Mouse (Mus musculus): Measurements from ENCODE around the gene Ltb4r2. TPM values are rescaled to one million over a fixed set of nuclear protein-coding genes. Genes with fewer than 3 reads are reported as not detected.

The Ltb4r2 gene
- polyA plus RNA-seq, 1 experiment from 2014 or later, result not detected

DNA sequence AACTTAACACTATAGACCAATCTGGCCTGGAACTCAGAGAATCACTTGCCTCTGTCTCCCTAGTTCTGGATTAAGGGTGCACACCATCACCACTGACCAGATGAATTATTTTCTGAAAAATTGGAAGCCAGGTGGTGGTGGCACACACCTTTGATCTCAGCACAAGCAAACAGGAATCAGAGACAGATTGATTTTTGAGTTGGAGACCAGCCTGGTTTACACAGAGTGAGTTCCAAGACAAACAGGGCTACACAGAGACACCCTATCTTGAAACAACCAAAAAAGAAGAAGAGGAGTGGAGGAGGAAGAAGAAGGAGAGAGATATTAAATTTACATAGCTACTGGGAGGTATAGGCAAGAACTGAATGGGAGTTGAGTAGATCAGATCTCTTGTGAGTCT is 35.0 kb upstream of the Ltb4r2 start:
- H3K4me3 ChIP-seq (ENCODE audit: inconsistent target), result no peak overlapping the region
- H3K79me2 ChIP-seq (ENCODE audit: inconsistent target), result no peaks in the 10 kb centered on the region
- no peaks in the 10 kb centered on the region for H3K36me3 ChIP-seq (ENCODE audit: inconsistent target)
- no peak overlapping the region for H3K27ac ChIP-seq

DNA sequence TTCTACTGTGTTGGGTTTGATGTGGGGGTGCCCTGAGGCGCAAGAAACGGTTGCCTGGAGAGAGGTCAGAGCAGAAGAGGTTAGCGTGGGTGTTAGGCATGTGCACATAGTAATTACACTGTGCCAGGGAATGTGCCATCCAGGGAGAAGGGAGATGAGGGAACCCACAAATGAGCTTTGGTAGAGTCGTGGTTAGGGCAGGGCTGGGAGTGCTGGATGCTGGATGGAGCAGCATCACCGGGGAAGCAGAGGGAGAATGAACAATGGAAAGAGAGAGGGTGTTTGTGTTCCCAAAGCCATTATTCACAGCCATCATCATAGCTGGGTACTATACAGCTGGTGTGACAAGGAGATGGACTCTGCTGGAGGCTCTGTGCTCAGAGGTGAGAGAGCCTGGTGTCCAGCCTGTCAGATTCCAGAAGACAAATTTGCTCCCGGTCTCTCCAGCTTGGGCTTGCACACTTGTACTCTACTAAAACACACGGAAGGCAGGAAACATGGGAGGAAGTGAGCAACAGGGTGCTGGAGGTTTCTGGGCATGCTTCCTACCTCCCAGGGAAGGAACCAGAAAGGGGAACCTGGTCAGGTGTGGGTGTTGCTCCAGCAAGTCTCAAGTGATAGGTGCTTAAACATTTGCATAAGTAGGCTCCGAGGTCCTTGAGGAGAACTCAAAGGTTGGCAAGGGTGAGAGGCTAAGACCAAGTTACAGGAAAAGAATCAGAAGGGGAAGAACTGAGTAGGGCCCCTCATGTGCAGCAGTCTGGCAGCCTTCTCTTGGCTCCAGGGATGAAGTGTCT is 33.1 kb upstream of the Ltb4r2 start:
- no peaks in the 10 kb centered on the region for H3K79me2 ChIP-seq (ENCODE audit: inconsistent target)
- H3K27ac ChIP-seq, result no peak overlapping the region
- H3K36me3 ChIP-seq (ENCODE audit: inconsistent target), result no peaks in the 10 kb centered on the region
- no peak overlapping the region for H3K4me3 ChIP-seq (ENCODE audit: inconsistent target)
- 57% methylated on average over 8 of the region's 8 CpGs for WGBS (ENCODE audit: missing documents)

GRCm38 (mm10) chr14:55730116-55730515 is 31.1 kb upstream of the Ltb4r2 start:
- H3K4me3 ChIP-seq (ENCODE audit: inconsistent target), result no peak overlapping the region
- no peaks in the 10 kb centered on the region for H3K79me2 ChIP-seq (ENCODE audit: inconsistent target)
- H3K36me3 ChIP-seq (ENCODE audit: inconsistent target), result no peaks in the 10 kb centered on the region
- H3K27ac ChIP-seq, result no peak overlapping the region
- WGBS (ENCODE audit: missing documents), result 84% methylated on average over 7 of the region's 7 CpGs

DNA sequence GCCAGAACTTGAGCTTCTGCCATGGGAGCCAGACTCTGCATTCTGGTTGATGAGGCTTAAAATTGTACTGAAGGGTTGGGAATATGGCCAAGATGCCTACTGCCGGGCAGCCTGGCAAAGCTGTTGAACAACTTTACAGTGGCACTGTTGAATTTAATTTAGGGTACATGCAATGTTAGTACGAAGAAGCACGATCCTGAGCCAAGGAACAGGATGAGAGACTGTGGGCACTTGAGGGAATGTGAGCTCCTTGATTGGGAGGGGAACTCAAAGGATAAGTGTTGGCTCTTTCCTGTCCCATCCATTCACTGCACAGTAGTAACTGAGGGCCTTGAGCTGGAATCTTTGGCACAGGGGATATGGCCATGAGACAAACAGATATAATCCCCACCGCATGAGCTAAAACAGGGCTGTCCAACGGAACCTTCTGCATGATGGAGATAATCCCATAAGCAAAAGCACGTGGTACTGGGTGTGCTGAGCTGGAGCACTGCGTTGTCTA is 30.6 kb upstream of the Ltb4r2 start:
- Histone ChIP-seq H3K79me2 (ENCODE audit: inconsistent target) (no peaks in the 10 kb centered on the region), H3K27ac (no peak overlapping the region), H3K4me3 (ENCODE audit: inconsistent target) (no peak overlapping the region), H3K36me3 (ENCODE audit: inconsistent target) (no peaks in the 10 kb centered on the region)
- 92% methylated on average over 7 of the region's 7 CpGs for WGBS (ENCODE audit: missing documents)

GRCm38 (mm10) chr14:55733889-55734288 is 27.3 kb upstream of the Ltb4r2 start:
- no peak overlapping the region for H3K4me3 ChIP-seq (ENCODE audit: inconsistent target)
- peaks cover 6% of the 10 kb centered on the region for H3K36me3 ChIP-seq (ENCODE audit: inconsistent target)
- 86% methylated on average over 9 of the region's 10 CpGs for WGBS (ENCODE audit: missing documents)
- no peaks in the 10 kb centered on the region for H3K79me2 ChIP-seq (ENCODE audit: inconsistent target)
- no peak overlapping the region for H3K27ac ChIP-seq

DNA sequence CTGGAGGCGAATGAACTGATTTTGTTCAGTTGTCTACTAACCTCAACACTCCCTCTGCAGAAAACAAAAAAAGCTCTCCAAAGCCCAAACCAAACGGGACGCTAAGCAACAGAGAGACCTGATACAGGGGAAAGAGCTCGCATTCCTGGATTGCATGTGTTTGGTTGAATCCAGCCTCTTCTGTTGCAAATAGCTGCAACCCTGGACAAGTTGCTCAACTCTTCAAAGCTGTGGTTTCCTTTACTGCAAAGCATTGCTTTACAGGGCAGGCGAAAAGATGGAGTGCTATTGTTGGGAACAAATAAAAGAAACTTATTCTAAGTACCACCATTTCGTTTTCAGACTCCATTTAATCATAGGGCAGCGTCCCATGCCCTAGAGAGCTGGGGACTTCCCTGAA is 26.4 kb upstream of the Ltb4r2 start:
- H3K36me3 ChIP-seq (ENCODE audit: inconsistent target), result peaks cover 16% of the 10 kb centered on the region
- H3K27ac ChIP-seq, result peak overlapping the region; percentile 47; the same call in 1 of the 2 replicates
- H3K4me3 ChIP-seq (ENCODE audit: inconsistent target), result no peak overlapping the region
- 51% methylated on average over 7 of the region's 7 CpGs for WGBS (ENCODE audit: missing documents)
- H3K79me2 ChIP-seq (ENCODE audit: inconsistent target), result no peaks in the 10 kb centered on the region

DNA sequence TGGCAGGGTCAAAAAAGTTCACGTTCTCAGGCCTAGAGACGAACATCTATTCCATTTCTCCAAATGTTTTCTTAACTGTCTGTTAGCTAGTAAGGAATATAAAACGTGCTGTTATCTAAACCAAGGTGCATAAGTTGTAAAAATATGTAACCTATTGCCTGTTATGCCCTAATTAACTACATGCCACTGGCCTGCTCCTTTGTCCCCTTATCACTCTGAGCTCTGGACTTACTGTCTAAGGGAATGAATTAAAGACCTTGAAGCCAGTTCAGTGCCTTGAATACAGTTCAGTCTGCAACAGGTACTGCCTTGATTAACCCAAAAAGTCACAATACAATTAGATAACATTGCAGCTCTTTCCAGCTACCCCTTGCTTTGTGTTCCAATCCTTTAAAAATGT is 25.9 kb upstream of the Ltb4r2 start:
- Histone ChIP-seq H3K36me3 (ENCODE audit: inconsistent target) (peaks cover 21% of the 10 kb centered on the region), H3K4me3 (ENCODE audit: inconsistent target) (no peak overlapping the region), H3K27ac (peak overlapping the region; percentile 47), H3K79me2 (ENCODE audit: inconsistent target) (no peaks in the 10 kb centered on the region)
- 81% methylated on average over 3 of the region's 3 CpGs for WGBS (ENCODE audit: missing documents)

DNA sequence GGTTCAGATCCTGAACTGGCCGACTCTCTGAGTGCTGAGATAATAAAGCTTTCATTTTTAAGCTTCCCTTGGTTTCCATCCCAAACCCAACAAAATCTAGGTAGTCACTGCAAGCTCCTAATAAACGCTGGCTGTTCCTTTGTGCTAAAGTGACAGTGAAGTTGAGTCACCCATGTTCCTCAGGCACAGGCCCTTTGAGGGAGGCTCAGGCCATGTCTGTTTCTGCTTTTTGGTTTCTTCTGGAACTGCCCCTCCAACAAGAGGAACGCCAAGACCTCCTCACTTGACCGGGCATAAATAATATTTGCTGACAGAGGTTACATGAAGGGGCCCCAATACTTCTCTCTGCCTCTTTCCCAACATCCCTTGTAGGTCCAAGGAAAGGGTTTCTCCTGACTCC is 25.5 kb upstream of the Ltb4r2 start:
- H3K27ac ChIP-seq, result peak overlapping the region; percentile 47
- H3K79me2 ChIP-seq (ENCODE audit: inconsistent target), result no peaks in the 10 kb centered on the region
- 25% methylated on average over 4 of the region's 4 CpGs for WGBS (ENCODE audit: missing documents)
- peaks cover 25% of the 10 kb centered on the region for H3K36me3 ChIP-seq (ENCODE audit: inconsistent target)
- no peak overlapping the region for H3K4me3 ChIP-seq (ENCODE audit: inconsistent target)

DNA sequence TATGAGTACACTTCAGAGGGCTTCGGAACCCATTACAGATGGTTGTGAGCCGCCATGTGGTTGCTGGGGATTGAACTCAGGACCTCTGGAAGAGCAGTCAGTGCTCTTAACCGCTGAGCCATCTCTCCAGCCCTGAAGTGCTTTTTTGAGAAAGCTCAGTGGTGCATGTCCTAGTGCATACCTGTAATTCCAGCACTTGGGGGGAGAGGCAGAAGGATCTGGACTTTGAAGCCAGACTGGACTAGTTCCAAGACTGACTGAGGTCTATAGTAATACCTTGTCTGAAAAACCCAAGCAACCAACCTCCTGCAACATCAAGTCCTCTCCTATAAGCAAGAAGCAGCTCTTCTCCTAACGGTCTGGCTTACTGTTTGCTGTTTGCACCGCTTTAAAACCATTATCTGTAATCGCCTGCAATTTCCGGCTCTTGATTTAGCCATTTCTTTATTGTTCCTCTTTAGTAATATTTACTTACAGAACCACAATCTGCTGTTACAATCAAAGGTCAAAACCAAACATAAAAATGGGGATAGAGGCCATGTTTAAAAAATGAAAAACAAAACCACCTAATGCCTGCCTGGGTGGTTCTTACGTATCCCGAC is 24.0 kb upstream of the Ltb4r2 start:
- 55% methylated on average over 9 of the region's 9 CpGs for WGBS (ENCODE audit: missing documents)
- no peak overlapping the region for H3K4me3 ChIP-seq (ENCODE audit: inconsistent target)
- H3K79me2 ChIP-seq (ENCODE audit: inconsistent target), result no peaks in the 10 kb centered on the region
- H3K36me3 ChIP-seq (ENCODE audit: inconsistent target), result peaks cover 39% of the 10 kb centered on the region
- H3K27ac ChIP-seq, result 0 out of 2 replicates have a peak overlapping the region, but pooled peaks have one; percentile 21

DNA sequence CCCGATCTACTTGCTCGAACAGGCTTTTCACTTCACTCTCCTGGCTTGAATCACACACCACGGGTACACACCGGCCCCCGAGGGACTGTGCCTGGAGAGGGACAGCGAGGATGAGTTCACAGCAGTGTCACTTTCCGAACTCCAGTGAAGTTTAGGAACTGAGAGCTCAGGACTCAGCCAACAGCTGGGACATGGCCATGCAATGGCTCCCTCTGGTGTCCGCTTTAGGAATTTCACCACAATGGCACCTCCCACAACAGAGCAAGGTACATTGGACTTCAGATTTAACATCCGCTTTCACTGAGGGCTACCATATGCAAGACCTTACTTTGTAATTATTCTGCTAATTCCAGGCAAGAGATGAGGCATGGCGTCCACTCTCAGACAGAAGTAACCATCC is 17.5 kb upstream of the Ltb4r2 start:
- no peak overlapping the region for H3K4me3 ChIP-seq (ENCODE audit: inconsistent target)
- H3K79me2 ChIP-seq (ENCODE audit: inconsistent target), result peaks cover 35% of the 10 kb centered on the region
- H3K36me3 ChIP-seq (ENCODE audit: inconsistent target), result peaks cover 47% of the 10 kb centered on the region
- 22% methylated on average over 10 of the region's 10 CpGs for WGBS (ENCODE audit: missing documents)
- no peak overlapping the region for H3K27ac ChIP-seq

DNA sequence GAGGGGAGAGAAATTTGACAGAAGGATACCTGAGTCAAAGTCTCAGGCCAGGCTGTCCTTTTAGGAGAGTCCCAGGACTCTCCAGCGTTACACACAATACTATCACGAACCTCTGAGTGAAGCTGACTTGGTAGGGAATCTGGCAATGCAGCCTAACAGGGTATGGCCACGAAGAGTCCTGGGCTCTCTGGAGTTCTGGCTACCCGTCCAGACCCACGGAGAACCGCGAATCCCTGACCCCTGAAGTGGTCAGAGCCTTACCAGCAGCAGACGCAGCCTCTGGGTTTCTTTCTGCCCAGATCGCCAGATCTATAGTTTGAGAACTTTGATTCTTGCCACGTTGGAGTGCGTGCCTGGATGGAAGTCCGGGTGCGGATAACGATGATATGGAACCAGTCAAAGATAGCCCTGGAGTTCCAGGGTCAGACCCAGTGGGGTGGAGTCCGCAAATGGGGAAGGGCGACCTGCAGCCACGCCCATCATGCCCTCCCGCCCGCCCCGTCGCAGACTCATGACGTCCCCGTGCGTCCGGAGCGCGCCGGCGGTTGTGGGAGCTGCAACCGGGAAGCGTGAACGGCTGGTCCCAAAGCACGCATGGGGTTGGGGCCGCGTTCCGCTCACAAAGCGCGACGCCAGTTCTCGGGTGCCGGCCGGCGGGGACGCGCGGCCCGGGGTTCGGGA is 15.9 kb upstream of the Ltb4r2 start, which contains the start of the genes Dhrs1 and Nop9:
TSS of gene Dhrs1 (minus strand) at position 511 of the 681 bp plus-strand sequence.
TSS of gene Nop9 (plus strand) at position 514 of the 681 bp plus-strand sequence.
- Histone ChIP-seq H3K27ac (peak within 1 kb of the TSS; percentile 61), H3K4me3 (ENCODE audit: inconsistent target) (peak within 1 kb of the TSS; percentile 90), H3K79me2 (ENCODE audit: inconsistent target) (peaks cover 35% of the 10 kb centered on the region), H3K36me3 (ENCODE audit: inconsistent target) (peaks cover 46% of the 10 kb centered on the region)
- WGBS (ENCODE audit: missing documents), result 1% methylated on average over 36 of the region's 48 CpGs

DNA sequence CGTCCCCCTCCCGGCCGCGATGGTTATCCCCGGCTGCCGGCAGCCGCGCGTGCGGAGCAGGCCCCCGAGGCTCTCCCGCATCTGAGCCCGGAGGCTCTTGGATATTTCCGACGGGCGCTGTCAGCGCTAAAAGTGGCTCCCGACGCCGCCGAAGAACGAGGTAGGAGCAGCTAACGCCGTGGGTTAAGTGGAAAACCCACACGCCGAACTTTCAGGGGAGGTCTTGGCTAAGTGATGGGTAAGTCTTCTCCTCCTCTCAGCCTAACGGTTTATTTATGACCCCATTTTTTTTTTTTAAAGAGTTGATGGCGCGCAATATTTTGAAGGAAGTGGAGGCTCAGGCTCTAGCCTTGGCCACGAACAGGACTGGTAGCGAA is 15.4 kb upstream of the Ltb4r2 start:
- peaks cover 35% of the 10 kb centered on the region for H3K79me2 ChIP-seq (ENCODE audit: inconsistent target)
- H3K4me3 ChIP-seq (ENCODE audit: inconsistent target), result peak overlapping the region; percentile 90
- H3K36me3 ChIP-seq (ENCODE audit: inconsistent target), result peaks cover 46% of the 10 kb centered on the region
- 1% methylated on average over 29 of the region's 31 CpGs for WGBS (ENCODE audit: missing documents)
- peak overlapping the region; percentile 41 for H3K27ac ChIP-seq

- WGBS (ENCODE audit: missing documents), result 84% methylated on average over 10 of the region's 10 CpGs
- Histone ChIP-seq H3K4me3 (ENCODE audit: inconsistent target) (peak overlapping the region; percentile 90), H3K27ac (no peak overlapping the region), H3K79me2 (ENCODE audit: inconsistent target) (peaks cover 35% of the 10 kb centered on the region), H3K36me3 (ENCODE audit: inconsistent target) (peaks cover 46% of the 10 kb centered on the region)
Observed at GRCm38 (mm10) chr14:55747051-55747847, 14.0 kb upstream of the Ltb4r2 start.

GRCm38 (mm10) chr14:55757566-55757965 is 3.7 kb upstream of the Ltb4r2 start:
- Histone ChIP-seq H3K79me2 (ENCODE audit: inconsistent target) (no peaks in the 10 kb centered on the region), H3K36me3 (ENCODE audit: inconsistent target) (peaks cover 30% of the 10 kb centered on the region), H3K27ac (no peak overlapping the region), H3K4me3 (ENCODE audit: inconsistent target) (no peak overlapping the region)
- WGBS (ENCODE audit: missing documents), result 58% methylated on average over 5 of the region's 6 CpGs

Data from macrophage (primary cell).